In the genomic region with DNA sequence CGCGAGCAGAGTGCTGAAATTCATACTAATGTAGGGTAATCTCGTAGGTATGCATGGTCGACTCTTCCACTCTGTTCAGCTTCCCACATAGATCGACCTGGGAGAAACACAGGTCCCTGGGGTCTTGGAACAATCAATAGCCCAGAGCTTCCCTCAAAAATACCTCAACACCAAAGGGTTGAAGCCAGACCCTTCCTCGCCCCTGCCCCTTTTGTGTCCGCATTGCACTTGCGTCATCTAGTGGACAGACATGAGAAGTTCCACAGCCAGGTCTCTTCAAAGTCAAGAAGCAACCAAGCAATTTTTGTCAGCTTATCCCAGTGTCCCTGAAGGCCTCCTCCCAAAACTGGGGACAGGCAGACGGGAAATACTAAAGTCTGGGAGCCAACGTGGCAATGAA, we compare ENCODE assay signal across 9 mouse cellular contexts.
A peak's percentile ranks its signal among the peaks of the same experiment; 100 is the strongest.
DNase-seq lines count a peak whose midpoint lies in the region; ATAC-seq lines count a peak whose summit lies in the region.
"Had no signal": no experiment of that assay in that cellular context is flagged by ENCODE, and none has a peak within 500 bp of the region (broad histone marks: within the 10 kb centered on the region; RNA-seq: fewer than 3 reads in every experiment).

No protein-coding gene starts in this region.

- no peaks in the 10 kb centered on the region for H3K27me3 ChIP-seq in hindbrain, embryonic 15.5 days
- H3K27me3 ChIP-seq in neural tube, embryonic 13.5 days = no peaks in the 10 kb centered on the region

- H3K9me3 ChIP-seq in hindbrain, embryonic 15.5 days = no peaks in the 10 kb centered on the region
- no peaks in the 10 kb centered on the region for H3K9me3 ChIP-seq in neural tube, embryonic 13.5 days
- H3K9me3 ChIP-seq: megakaryocyte, embryonic 14.5 days had no signal

- 29% methylated on average over 10 of the region's 10 CpGs for WGBS in hindbrain, embryonic 15.5 days
- WGBS in neural tube, embryonic 13.5 days = 22% methylated on average over 10 of the region's 10 CpGs

- H3K4me1 ChIP-seq in hindbrain, embryonic 15.5 days (replicated peaks) = no peaks in the 10 kb centered on the region
- H3K4me1 ChIP-seq in neural tube, embryonic 13.5 days (replicated peaks) = no peaks in the 10 kb centered on the region
- H3K4me1 ChIP-seq: megakaryocyte, embryonic 14.5 days had no signal

- peak; percentile 81 for ATAC-seq in frontal cortex, adult (ENCODE audit: low TSS enrichment)
- ATAC-seq in hindbrain, embryonic 15.5 days (ENCODE audit: low FRiP score, low read depth) = 0 out of 2 replicates have a peak, but pooled peaks have one; percentile 23
- no peak for ATAC-seq in neural tube, embryonic 13.5 days (ENCODE audit: low read depth)
- ATAC-seq in erythroid progenitor cell, adult 5-6 weeks (replicated peaks; ENCODE audit: low FRiP score, poor library complexity, severe bottlenecking) = no peak

- no peak for DNase-seq in frontal cortex, postnatal 25 days (ENCODE audit: low spot score in 2 of 2)
- peak; percentile 29 for DNase-seq in right cerebral cortex, postnatal 25 days
- DNase-seq in right cerebral cortex, adult 18-20 months = no peak
- DNase-seq in urinary bladder, postnatal 25 days (ENCODE audit: low spot score) = no peak

- H3K36me3 ChIP-seq in hindbrain, embryonic 15.5 days = no peaks in the 10 kb centered on the region
- H3K36me3 ChIP-seq in neural tube, embryonic 13.5 days = no peaks in the 10 kb centered on the region

- H3K4me2 ChIP-seq in hindbrain, embryonic 15.5 days = peak overlapping the region; percentile 47
- H3K4me2 ChIP-seq in neural tube, embryonic 13.5 days = peak overlapping the region; percentile 40

- no peak overlapping the region for H3K9ac ChIP-seq in hindbrain, embryonic 15.5 days
- no peak overlapping the region for H3K9ac ChIP-seq in neural tube, embryonic 13.5 days

- no peak overlapping the region for H3K27ac ChIP-seq in hindbrain, embryonic 15.5 days (replicated peaks)
- H3K27ac ChIP-seq in neural tube, embryonic 13.5 days (replicated peaks) = no peak overlapping the region

- no peak overlapping the region for H3K4me3 ChIP-seq in hindbrain, embryonic 15.5 days
- no peak overlapping the region for H3K4me3 ChIP-seq in neural tube, embryonic 13.5 days
- H3K4me3 ChIP-seq: megakaryocyte, embryonic 14.5 days had no signal

Comparison
In these comparisons a context has a peak if more than half of its experiments do, and no peak if none do; other contexts are left out.
1. ATAC-seq: peak in frontal cortex, adult (single experiment) and hindbrain, embryonic 15.5 days (single experiment); none in neural tube, embryonic 13.5 days (single experiment) and erythroid progenitor cell, adult 5-6 weeks (single experiment).